8 mouse cellular contexts compared by ENCODE assay signal in genomic region chr4:88094062-88094767, GRCm38 (mm10). TPM values are rescaled to one million over a fixed set of nuclear protein-coding genes. Genes with fewer than 3 reads are reported as not detected.
DNase-seq lines count a peak whose midpoint lies in the region; ATAC-seq and TF ChIP-seq lines count a peak whose summit lies in the region.

Gene Focad (plus strand): TSS chr4:88094629.

- H3K4me1 ChIP-seq in ES-E14 (ENCODE audit: control insufficient read depth in 2 of 2, insufficient read depth in 2 of 2, low read length in 2 of 2, poor library complexity in 1 of 2), result no peaks in the 10 kb centered on the region
- H3K4me1 ChIP-seq in forebrain, embryonic 15.5 days, result peaks cover 12% of the 10 kb centered on the region
- no peaks in the 10 kb centered on the region for H3K4me1 ChIP-seq in lung, adult 2 months (ENCODE audit: control insufficient read depth, insufficient read depth, low read length)

- TF ChIP-seq POLR2A in lung, adult 2 months (IDR thresholded peaks at IDR 0.05; ENCODE audit: borderline replicate concordance, extremely low read depth, low read depth, low read length), result peak; percentile 84

- DNase-seq in ES-E14 (ENCODE audit: low read depth, low spot score), result peak; percentile 94
- peak; percentile 99 for DNase-seq in cerebellum, adult 11-12 months
- DNase-seq in heart, postnatal 25 days (ENCODE audit: low spot score), result peak; percentile 97
- peak; percentile 98 to 99 for DNase-seq in layer of hippocampus, adult 18-20 months (ENCODE audit: low spot score in 2 of 2)
- peak; percentile 98 for DNase-seq in lung, adult 2 months
- peak; percentile 98 to 99 for DNase-seq in thymus, adult 18-20 months

- intact Hi-C loops in heart, postnatal 25 days (cut with DNase I), result loop anchor here (2.0 to 10.0 kb wide), 2 partner anchors 59 to 641 kb away; no protein-coding TSS in a partner anchor

- in situ Hi-C loops in ES-E14 (cut with MboI; ENCODE audit: low sequenced_read_pairs in 2 of 2, unreplicated experiment in 2 of 2), result no loop called here

- peak; percentile 100 for ATAC-seq in forebrain, embryonic 15.5 days (replicated peaks)
- peak; percentile 100 for ATAC-seq in neutrophil, adult 5-6 weeks (ENCODE audit: extremely low read depth, insufficient number of reproducible peaks, low FRiP score, poor library complexity, severe bottlenecking)

- peak within 1 kb of the TSS; percentile 84 for H3K9ac ChIP-seq in ES-E14 (ENCODE audit: insufficient read depth, low read depth, low read length, poor library complexity, severe bottlenecking)
- H3K9ac ChIP-seq in forebrain, embryonic 15.5 days (replicated peaks), result peak within 1 kb of the TSS; percentile 69

- H3K9me3 ChIP-seq in ES-E14 (ENCODE audit: control insufficient read depth, insufficient read depth, low read depth, low read length), result no peaks in the 10 kb centered on the region
- H3K9me3 ChIP-seq in forebrain, embryonic 15.5 days, result no peaks in the 10 kb centered on the region

- H3K4me3 ChIP-seq in ES-E14 (ENCODE audit: insufficient read depth in 1 of 2, low read depth in 1 of 2, low read length in 2 of 2, poor library complexity in 1 of 2, severe bottlenecking in 1 of 2), result peak within 1 kb of the TSS; percentile 82 to 97
- H3K4me3 ChIP-seq in forebrain, embryonic 15.5 days, result peak within 1 kb of the TSS; percentile 80
- H3K4me3 ChIP-seq in lung, adult 2 months (replicated peaks; ENCODE audit: extremely low read depth, low read depth, low read length), result peak within 1 kb of the TSS; percentile 79

- H3K36me3 ChIP-seq in ES-E14 (ENCODE audit: control insufficient read depth, insufficient read depth, low read length, poor library complexity, severe bottlenecking), result no peaks in the 10 kb centered on the region
- no peaks in the 10 kb centered on the region for H3K36me3 ChIP-seq in forebrain, embryonic 15.5 days

- no peak within 1 kb of the TSS for H3K27ac ChIP-seq in ES-E14 (ENCODE audit: insufficient read depth, low read depth, low read length, poor library complexity, severe bottlenecking)
- peak within 1 kb of the TSS; percentile 57 for H3K27ac ChIP-seq in forebrain, embryonic 15.5 days (replicated peaks)

- under 1% methylated on average over 34 of the region's 34 CpGs for WGBS in forebrain, embryonic 15.5 days
- WGBS in lung, adult 2 months, result under 1% methylated on average over 34 of the region's 34 CpGs

- no peaks in the 10 kb centered on the region for H3K27me3 ChIP-seq in forebrain, embryonic 15.5 days

- TF ChIP-seq CTCF in lung, adult 2 months (IDR thresholded peaks at IDR 0.05; ENCODE audit: insufficient read depth, low read length), result no peak

- H3K4me2 ChIP-seq in forebrain, embryonic 15.5 days (replicated peaks), result peak within 1 kb of the TSS; percentile 99

TF ChIP-seq in ES-E14, 5 proteins besides CTCF, POLR2A, EP300 and RAD21:
- TF ChIP-seq HCFC1 (IDR thresholded peaks at IDR 0.05; ENCODE audit: borderline replicate concordance, insufficient read depth, low read length) (no peak), MAFK (IDR thresholded peaks at IDR 0.05; ENCODE audit: insufficient read depth, low read depth, low read length) (no peak), ZNF384 (IDR thresholded peaks at IDR 0.05; ENCODE audit: low read depth, low read length) (no peak), CHD2 (IDR thresholded peaks at IDR 0.05; ENCODE audit: low read depth, low read length) (no peak), ZC3H11A (IDR thresholded peaks at IDR 0.05; ENCODE audit: borderline replicate concordance, low read depth, low read length) (no peak)

RNA-seq across cellular contexts. Expression of gene Focad, which starts in this region (rescaled TPM):
- 14.7 and 17.1 TPM in 2 replicates for total RNA-seq in ES-E14 (2012; rRNA removed)
- polyA plus RNA-seq in forebrain, embryonic 15.5 days (2015; fragmentation: Nextera tagmentation; extraction: Ambion mirVana), result 17.2 and 18.2 TPM in 2 replicates
- 10 to 100 TPM; 15.0 to 17.0 TPM for total RNA-seq in heart, postnatal 25 days (2021)
- total RNA-seq in layer of hippocampus, adult 18-20 months (2021), result 10 to 100 TPM; 56.9 to 59.4 TPM
- 5.8 and 9.5 TPM in 2 replicates for polyA plus RNA-seq in lung, adult 2 months (2012; rRNA removed)
- total RNA-seq in neutrophil, adult 5-6 weeks (2017), result 4.7 and 5.7 TPM in 2 replicates
